Mouse (Mus musculus) CH12.LX (cell line): Measurements from ENCODE around the gene Ifitm1. TPM values are rescaled to one million over a fixed set of nuclear protein-coding genes. Genes with fewer than 3 reads are reported as not detected.

Experiments
- DNase-seq: peaks from one replicate; pipeline ENCODE4 v3.0.0-alpha.2; 2013; ENCODE audit errors: extremely low read depth
- H3K27ac ChIP-seq: 2 replicates; pipeline ENCODE4 v1.5.1; 2012; ENCODE audit warnings: low read depth, mild to moderate bottlenecking, control low read depth, moderate library complexity; ENCODE audit not compliant: insufficient read depth
- H3K27me3 ChIP-seq: replicated peaks from 2 replicates; pipeline ENCODE3; 2012; ENCODE audit warnings: inconsistent platforms
- H3K36me3 ChIP-seq, 2 experiments: replicated peaks in 1 of 2; 2 replicates each; pipeline versions ENCODE3 to v1.6.1; 2012; ENCODE audit warnings: inconsistent platforms in 1 of 2, low read length in 1 of 2, mild to moderate bottlenecking in 1 of 2, mixed read lengths in 1 of 2, moderate library complexity in 1 of 2; ENCODE audit not compliant: control insufficient read depth in 1 of 2, insufficient read depth in 1 of 2
- H3K4me1 ChIP-seq, 2 experiments: 2 replicates each; pipeline ENCODE4 v1.6.1; 2012; ENCODE audit warnings: inconsistent platforms in 1 of 2, moderate library complexity in 1 of 2; ENCODE audit not compliant: insufficient read depth in 2 of 2, control insufficient read depth in 1 of 2
- H3K4me2 ChIP-seq: 2 replicates; pipeline ENCODE4 v1.6.1; 2012; ENCODE audit warnings: low read depth, mild to moderate bottlenecking, control low read depth; ENCODE audit not compliant: poor library complexity, insufficient read depth, severe bottlenecking
- H3K4me3 ChIP-seq, 3 experiments: fragments of 150-350 bp in 1 of 3; sonication (generic) in 1 of 3; replicated peaks in 1 of 3; 2 replicates each; pipeline versions ENCODE3 to v1.5.1; 2011 to 2012; ENCODE audit warnings: low read depth in 2 of 3, low read length in 2 of 3, mild to moderate bottlenecking in 2 of 3, moderate library complexity in 2 of 3, control low read depth in 1 of 3, improper control_type of control experiment in 1 of 3, inconsistent platforms in 1 of 3, mixed read lengths in 1 of 3; ENCODE audit not compliant: poor library complexity in 1 of 3
- H3K79me2 ChIP-seq: replicated peaks from 2 replicates; pipeline ENCODE4 v1.6.1; 2012; ENCODE audit warnings: mild to moderate bottlenecking, moderate library complexity; ENCODE audit not compliant: control insufficient read depth, poor library complexity, insufficient read depth, severe bottlenecking; ENCODE audit errors: extremely low read depth
- H3K9ac ChIP-seq: 2 replicates; pipeline ENCODE4 v1.6.1; 2012; ENCODE audit warnings: low read depth, mild to moderate bottlenecking, control low read depth, moderate library complexity; ENCODE audit not compliant: insufficient read depth
- H3K9me3 ChIP-seq: replicated peaks from 2 replicates; pipeline ENCODE3; 2012; ENCODE audit warnings: low read length, inconsistent platforms, mixed read lengths
- BHLHE40 ChIP-seq: IDR thresholded peaks from 2 replicates; pipeline ENCODE4 v1.6.1; 2011; ENCODE audit warnings: mild to moderate bottlenecking, low read depth, low read length, improper control_type of control experiment
- CHD1 ChIP-seq: IDR thresholded peaks from 2 replicates; pipeline ENCODE4 v1.6.1; 2012; ENCODE audit warnings: low read depth, low read length, improper control_type of control experiment, inconsistent platforms
- CHD2 ChIP-seq: IDR thresholded peaks from 2 replicates; pipeline ENCODE4 v1.6.1; 2011; ENCODE audit warnings: low read length, improper control_type of control experiment
- CTCF ChIP-seq, 2 experiments: IDR thresholded peaks in 1 of 2; conservative IDR thresholded peaks in 1 of 2; 2 replicates each; pipeline ENCODE4 v1.5.1; 2011 to 2012; ENCODE audit warnings: low read depth in 2 of 2, low read length in 2 of 2, improper control_type of control experiment in 1 of 2, inconsistent platforms in 1 of 2, mild to moderate bottlenecking in 1 of 2, moderate library complexity in 1 of 2
- E2F4 ChIP-seq: IDR thresholded peaks from 2 replicates; pipeline ENCODE4 v1.6.1; 2011; ENCODE audit warnings: low read depth, low read length, improper control_type of control experiment; ENCODE audit not compliant: insufficient replicate concordance
- ELF1 ChIP-seq: IDR thresholded peaks from 2 replicates; pipeline ENCODE4 v1.6.1; 2014; ENCODE audit warnings: low read depth, mild to moderate bottlenecking, inconsistent platforms, low read length, improper control_type of control experiment
- EP300 ChIP-seq: IDR thresholded peaks from 2 replicates; pipeline ENCODE4 v1.6.1; 2011; ENCODE audit warnings: low read length, improper control_type of control experiment
- ETS1 ChIP-seq: conservative IDR thresholded peaks from 2 replicates; pipeline ENCODE4 v1.6.1; 2012; ENCODE audit warnings: low read depth, mild to moderate bottlenecking, inconsistent platforms, low read length, improper control_type of control experiment, moderate library complexity
- GABPA ChIP-seq: IDR thresholded peaks from 2 replicates; pipeline ENCODE4 v1.6.1; 2012; ENCODE audit warnings: low read depth, low read length, improper control_type of control experiment, inconsistent platforms; ENCODE audit not compliant: insufficient replicate concordance
- HCFC1 ChIP-seq: IDR thresholded peaks from 2 replicates; pipeline ENCODE4 v1.6.1; 2012; ENCODE audit warnings: low read depth, mild to moderate bottlenecking, inconsistent platforms, low read length, improper control_type of control experiment
- IRF4 ChIP-seq: IDR thresholded peaks from 2 replicates; pipeline ENCODE4 v1.6.1; 2014; ENCODE audit warnings: low read depth, mild to moderate bottlenecking, inconsistent platforms, low read length, improper control_type of control experiment
- JUN ChIP-seq: IDR thresholded peaks from 2 replicates; pipeline ENCODE4 v1.6.1; 2011; ENCODE audit warnings: low read depth, mild to moderate bottlenecking, low read length, improper control_type of control experiment, moderate library complexity; ENCODE audit not compliant: insufficient read depth
- JUND ChIP-seq: conservative IDR thresholded peaks from 2 replicates; pipeline ENCODE4 v1.6.1; 2011; ENCODE audit warnings: low read depth, low read length, improper control_type of control experiment
- KAT2A ChIP-seq: IDR thresholded peaks from 2 replicates; pipeline ENCODE4 v1.6.1; 2012; ENCODE audit warnings: low read length, improper control_type of control experiment, inconsistent platforms; ENCODE audit not compliant: insufficient replicate concordance
- MAFK ChIP-seq: IDR thresholded peaks from 2 replicates; pipeline ENCODE4 v1.6.1; 2011; ENCODE audit warnings: low read length, improper control_type of control experiment; ENCODE audit not compliant: insufficient replicate concordance
- MAX ChIP-seq: IDR thresholded peaks from 2 replicates; pipeline ENCODE4 v1.6.1; 2011; ENCODE audit warnings: low read length, improper control_type of control experiment
- MAZ ChIP-seq: IDR thresholded peaks from 2 replicates; pipeline ENCODE4 v1.6.1; 2012; ENCODE audit warnings: low read depth, mild to moderate bottlenecking, inconsistent platforms, low read length, improper control_type of control experiment, moderate library complexity
- MEF2A ChIP-seq: IDR thresholded peaks from 2 replicates; pipeline ENCODE4 v1.6.1; 2014; ENCODE audit warnings: low read depth, mild to moderate bottlenecking, inconsistent platforms, low read length, improper control_type of control experiment, borderline replicate concordance
- MXI1 ChIP-seq: IDR thresholded peaks from 2 replicates; pipeline ENCODE4 v1.6.1; 2011; ENCODE audit warnings: mild to moderate bottlenecking, low read depth, low read length, improper control_type of control experiment
- MYC ChIP-seq: IDR thresholded peaks from 2 replicates; pipeline ENCODE4 v1.6.1; 2011; ENCODE audit warnings: low read depth, mild to moderate bottlenecking, improper control_type of control experiment, low read length
- NELFE ChIP-seq: IDR thresholded peaks from 2 replicates; pipeline ENCODE4 v1.6.1; 2011; ENCODE audit warnings: low read depth, low read length, improper control_type of control experiment
- NRF1 ChIP-seq: IDR thresholded peaks from 2 replicates; pipeline ENCODE4 v1.6.1; 2014; ENCODE audit warnings: low read depth, mild to moderate bottlenecking, inconsistent platforms, low read length, improper control_type of control experiment, moderate library complexity
- PAX5 ChIP-seq: IDR thresholded peaks from 2 replicates; pipeline ENCODE4 v1.6.1; 2012; ENCODE audit warnings: low read length, inconsistent platforms, mixed read lengths
- POLR2A ChIP-seq: IDR thresholded peaks from 2 replicates; pipeline ENCODE4 v1.6.1; 2011; ENCODE audit warnings: low read depth, mild to moderate bottlenecking, improper control_type of control experiment, low read length
- POLR2AphosphoS2 ChIP-seq: IDR thresholded peaks from 2 replicates; pipeline ENCODE4 v1.6.1; 2011; ENCODE audit warnings: low read depth, low read length, improper control_type of control experiment
- RAD21 ChIP-seq: IDR thresholded peaks from 2 replicates; pipeline ENCODE4 v1.6.1; 2011; ENCODE audit warnings: low read depth, mild to moderate bottlenecking, low read length, improper control_type of control experiment, moderate library complexity
- RCOR1 ChIP-seq: conservative IDR thresholded peaks from 2 replicates; pipeline ENCODE4 v1.6.1; 2012; ENCODE audit warnings: low read depth, mild to moderate bottlenecking, inconsistent platforms, low read length, improper control_type of control experiment
- SIN3A ChIP-seq: IDR thresholded peaks from 2 replicates; pipeline ENCODE4 v1.6.1; 2012; ENCODE audit warnings: low read length, improper control_type of control experiment, inconsistent platforms
- SMC3 ChIP-seq: IDR thresholded peaks from 2 replicates; pipeline ENCODE4 v1.6.1; 2011; ENCODE audit warnings: low read depth, low read length, improper control_type of control experiment
- TBP ChIP-seq: conservative IDR thresholded peaks from 2 replicates; pipeline ENCODE4 v1.6.1; 2011; ENCODE audit warnings: low read depth, low read length, improper control_type of control experiment
- TCF12 ChIP-seq: IDR thresholded peaks from 2 replicates; pipeline ENCODE4 v1.6.1; 2014; ENCODE audit warnings: low read depth, mild to moderate bottlenecking, inconsistent platforms, low read length, improper control_type of control experiment
- UBTF ChIP-seq: IDR thresholded peaks from 2 replicates; pipeline ENCODE4 v1.6.1; 2012; ENCODE audit warnings: low read depth, mild to moderate bottlenecking, inconsistent platforms, low read length, improper control_type of control experiment, moderate library complexity
- USF1 ChIP-seq: IDR thresholded peaks from 2 replicates; pipeline ENCODE4 v1.6.1; 2014; ENCODE audit warnings: low read depth, mild to moderate bottlenecking, inconsistent platforms, low read length, improper control_type of control experiment
- USF2 ChIP-seq: conservative IDR thresholded peaks from 2 replicates; pipeline ENCODE4 v1.6.1; 2011; ENCODE audit warnings: low read depth, low read length, improper control_type of control experiment
- ZC3H11A ChIP-seq: IDR thresholded peaks from 2 replicates; pipeline ENCODE4 v1.6.1; 2012; ENCODE audit warnings: low read depth, mild to moderate bottlenecking, inconsistent platforms, low read length, improper control_type of control experiment
- ZKSCAN1 ChIP-seq: IDR thresholded peaks from 2 replicates; pipeline ENCODE4 v1.6.1; 2012; ENCODE audit warnings: low read depth, inconsistent platforms, low read length, improper control_type of control experiment, borderline replicate concordance
- ZMIZ1 ChIP-seq: IDR thresholded peaks from 2 replicates; pipeline ENCODE4 v1.6.1; 2012; ENCODE audit warnings: low read depth, mild to moderate bottlenecking, inconsistent platforms, low read length, improper control_type of control experiment
- ZNF384 ChIP-seq: IDR thresholded peaks from 2 replicates; pipeline ENCODE4 v1.6.1; 2012; ENCODE audit warnings: low read depth, low read length, improper control_type of control experiment, inconsistent platforms
- dilution Hi-C: fragments of 300-500 bp; cut with MboI; formaldehyde crosslinking; loops from 2 replicates; pipeline ENCODE4 v1.14.3; 2020; ENCODE audit warnings: low sequenced_read_pairs; ENCODE audit not compliant: extremely low pct_unique_long_range_greater_than_20kb, extremely low pct_ligation_motif_present
- in situ Hi-C: fragments of 300-500 bp; cut with MboI; formaldehyde crosslinking; loops from 3 replicates; pipeline ENCODE4 v1.14.3; 2019; ENCODE audit warnings: low sequenced_read_pairs, low pct_ligation_motif_present, low pct_unique_long_range_greater_than_20kb, mixed read lengths
- polyA plus RNA-seq: library from polyadenylated mRNA; unstranded; fragments of >175 nt; gene quantifications from 2 replicates; pipeline ENCODE4 v1.2.1, GENCODE M21; 2012; ENCODE audit warnings: low read depth; ENCODE audit not compliant: insufficient read length
- total RNA-seq, 2 experiments: library from RNA; depleted of rRNA; stranded (reverse); fragments of 300-350 nt in 1 of 2; fragments of >200 nt in 1 of 2; gene quantifications; 2 replicates each; pipeline ENCODE4 v1.2.3; 2012 to 2014

Gene Ifitm1
- total and polyA plus RNA-seq, 3 experiments = 14.8 to 55.5 (median 32.9) TPM

- dilution Hi-C loops = no loop called here
- Histone ChIP-seq H3K4me1 (peaks cover 22 to 54% of the 10 kb centered on the region in 2 experiments), H3K27me3 (no peaks in the 10 kb centered on the region)
Measured at GRCm38 (mm10) chr7:140941222-140942051, 25.6 kb upstream of the Ifitm1 start, which contains the start of gene Pgghg. TSS of gene Pgghg (plus strand) at chr7:140941391.

GRCm38 (mm10) chr7:140942341-140942740, 24.7 kb upstream of the Ifitm1 start:
- Histone ChIP-seq H3K4me3 (peak overlapping the region in 2 of 3 experiments; percentile 19 to 47), H3K9me3 (no peaks in the 10 kb centered on the region), H3K36me3 (peaks cover 8 to 29% of the 10 kb centered on the region in 2 experiments), H3K79me2 (no peaks in the 10 kb centered on the region), H3K4me2 (peak overlapping the region; percentile 33; the same call in 1 of the 2 replicates), H3K27me3 (no peaks in the 10 kb centered on the region), H3K4me1 (peaks cover 22 to 54% of the 10 kb centered on the region in 2 experiments), H3K27ac (peak overlapping the region; percentile 81), H3K9ac (no peak overlapping the region)
- no peak for DNase-seq
- in situ Hi-C loops = no loop called here
- dilution Hi-C loops = no loop called here
- TF ChIP-seq SIN3A (no peak), CHD2 (no peak), TBP (no peak), PAX5 (no peak), KAT2A (no peak), USF1 (no peak), POLR2AphosphoS2 (no peak), GABPA (no peak), HCFC1 (no peak), ZMIZ1 (no peak), ETS1 (no peak), RAD21 (no peak), NELFE (no peak), EP300 (no peak), BHLHE40 (no peak)

More at GRCm38 (mm10) chr7:140941222-140942051, 25.6 kb upstream of the Ifitm1 start, which contains the start of gene Pgghg:
- Histone ChIP-seq H3K27ac (peak within 1 kb of the TSS; percentile 81), H3K4me3 (peak within 1 kb of the TSS; percentile 23 to 47 (median 26)), H3K36me3 (peaks cover 6 to 20% of the 10 kb centered on the region in 2 experiments), H3K9me3 (no peaks in the 10 kb centered on the region), H3K9ac (peak within 1 kb of the TSS; percentile 46), H3K4me2 (peak within 1 kb of the TSS; percentile 33), H3K79me2 (no peaks in the 10 kb centered on the region)
- peak; percentile 90 for DNase-seq
- in situ Hi-C loops = no loop called here
- TF ChIP-seq ZNF384 (0 out of 2 replicates have a peak, but pooled peaks have one; percentile 24), SIN3A (peak; percentile 91), NELFE (peak; percentile 63; the same call in 1 of the 2 replicates), EP300 (peak; percentile 76), CHD2 (peak; percentile 61), POLR2AphosphoS2 (peak; percentile 72; the same call in 1 of the 2 replicates), PAX5 (no peak), E2F4 (peak; percentile 77; the same call in 1 of the 2 replicates), NRF1 (no peak), MEF2A (peak; percentile 94), MYC (peak; percentile 95), ETS1 (peak; percentile 74; the same call in 1 of the 2 replicates), IRF4 (peak; percentile 48), RCOR1 (peak; percentile 71), JUND (no peak), RAD21 (peak; percentile 34), BHLHE40 (peak; percentile 90), USF2 (no peak), CHD1 (no peak; the same call in 1 of the 2 replicates), MAX (peak; percentile 90), SMC3 (no peak; the same call in 1 of the 2 replicates), ELF1 (peak; percentile 15), MXI1 (peak; percentile 91; the same call in 1 of the 2 replicates), GABPA (no peak), TBP (peak; percentile 84), CTCF (conservative IDR thresholded peaks at IDR 0.05 in 1 of 2, IDR thresholded peaks at IDR 0.05 in 1 of 2; ENCODE audit: low read depth in 2 of 2, low read length in 2 of 2) (peak; percentile 47 to 71; a peak in 3 of 4 replicates), UBTF (no peak), ZC3H11A (no peak), USF1 (no peak), ZMIZ1 (peak; percentile 38), MAZ (peak; percentile 95), MAFK (peak; percentile 47; the same call in 1 of the 2 replicates), JUN (peak; percentile 32; the same call in 1 of the 2 replicates), HCFC1 (no peak; the same call in 1 of the 2 replicates), KAT2A (0 out of 2 replicates have a peak, but pooled peaks have one; percentile 26), ZKSCAN1 (no peak), TCF12 (peak; percentile 63; the same call in 1 of the 2 replicates), POLR2A (peak; percentile 68)
